Mouse (Mus musculus): Measurements from ENCODE around the gene Psmg3.

DNA sequence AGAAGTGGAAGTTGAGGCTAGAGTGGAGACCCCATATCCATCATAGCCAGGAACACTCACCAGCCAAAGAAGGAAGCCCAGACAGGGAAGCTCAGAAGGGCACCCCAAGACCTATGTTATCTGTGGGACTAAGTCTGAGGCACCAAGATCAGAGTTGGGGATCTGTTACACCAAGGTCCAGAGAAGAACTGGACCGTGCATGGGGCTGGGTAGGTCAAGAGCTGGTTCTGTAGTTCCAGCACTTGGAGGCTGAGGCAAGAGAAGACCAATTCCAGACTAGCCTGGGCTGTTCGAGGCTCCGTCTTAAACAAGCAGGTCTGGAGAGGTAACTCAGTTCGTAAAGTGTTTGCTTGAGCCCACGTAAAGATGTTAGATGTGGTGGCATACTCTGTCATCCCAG is 32.5 kb downstream of the Psmg3 start:
- TF ChIP-seq CTCF (IDR thresholded peaks at IDR 0.05; ENCODE audit: borderline replicate concordance, insufficient read depth, low read depth, low read length), result no peak
- no peak for TF ChIP-seq POLR2A (IDR thresholded peaks at IDR 0.05; ENCODE audit: borderline replicate concordance, insufficient read depth, low read length)

Measured in cerebellum, adult 2 months (tissue).